Mouse (Mus musculus) embryo, embryonic 9.5 days (tissue): ENCODE data around the gene Mthfsd.

Source experiments
- DNase-seq: peaks from one replicate; pipeline ENCODE4 v3.0.0-alpha.2; 2017; ENCODE audit errors: extremely low spot score

The Mthfsd gene

GRCm38 (mm10) chr8:121073174-121074107 is 34.8 kb downstream of the Mthfsd start:
- no peak for DNase-seq

GRCm38 (mm10) chr8:121072406-121073130 is 35.6 kb downstream of the Mthfsd start:
- DNase-seq, result no peak

- DNase-seq, result no peak
Observed at GRCm38 (mm10) chr8:121071454-121071853, 36.7 kb downstream of the Mthfsd start.

GRCm38 (mm10) chr8:121063649-121064048 is 44.5 kb downstream of the Mthfsd start:
- peak; percentile 39 for DNase-seq

- DNase-seq, result no peak
Observed at GRCm38 (mm10) chr8:121062521-121062920, 45.7 kb downstream of the Mthfsd start.

GRCm38 (mm10) chr8:121059098-121059497 is 49.1 kb downstream of the Mthfsd start:
- DNase-seq, result no peak

GRCm38 (mm10) chr8:121058081-121058480 is 50.1 kb downstream of the Mthfsd start:
- DNase-seq, result no peak

- DNase-seq, result no peak
Observed at GRCm38 (mm10) chr8:121047441-121047840, 60.8 kb downstream of the Mthfsd start.

- DNase-seq, result peak; percentile 12
Observed at GRCm38 (mm10) chr8:121043719-121044440, 64.3 kb downstream of the Mthfsd start.
